Mouse (Mus musculus) kidney, adult 18-20 months (tissue): ENCODE results near the gene Zdhhc4.

ENCODE experiments used
- DNase-seq: peaks from one replicate; pipeline ENCODE4 v3.0.0; 2021

The Zdhhc4 gene

GRCm38 (mm10) chr5:143328690-143329495 is at the start of gene Zdhhc4:
TSS of gene Zdhhc4 (minus strand) at chr5:143329256.
- DNase-seq = peak; percentile 93

DNA sequence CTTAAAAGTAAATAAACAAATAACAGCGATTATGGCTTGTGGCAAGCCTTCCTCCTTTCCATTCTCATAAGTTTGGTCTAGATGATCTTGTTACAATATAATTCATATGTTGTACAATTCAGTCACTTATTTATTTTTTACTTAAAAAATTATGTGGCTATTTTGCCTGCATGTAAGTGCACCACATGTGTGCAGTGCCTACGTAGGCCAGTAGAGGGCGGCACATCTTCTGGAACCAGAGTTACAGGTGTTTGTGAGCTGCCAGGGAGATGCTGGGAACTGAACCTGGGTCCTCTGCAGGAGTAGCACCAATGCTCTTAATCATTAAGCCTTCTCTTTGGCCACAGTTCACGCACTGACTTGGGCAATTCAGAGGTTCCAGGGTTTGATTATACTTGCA is 47.1 kb upstream of the Zdhhc4 start:
- DNase-seq = no peak

DNA sequence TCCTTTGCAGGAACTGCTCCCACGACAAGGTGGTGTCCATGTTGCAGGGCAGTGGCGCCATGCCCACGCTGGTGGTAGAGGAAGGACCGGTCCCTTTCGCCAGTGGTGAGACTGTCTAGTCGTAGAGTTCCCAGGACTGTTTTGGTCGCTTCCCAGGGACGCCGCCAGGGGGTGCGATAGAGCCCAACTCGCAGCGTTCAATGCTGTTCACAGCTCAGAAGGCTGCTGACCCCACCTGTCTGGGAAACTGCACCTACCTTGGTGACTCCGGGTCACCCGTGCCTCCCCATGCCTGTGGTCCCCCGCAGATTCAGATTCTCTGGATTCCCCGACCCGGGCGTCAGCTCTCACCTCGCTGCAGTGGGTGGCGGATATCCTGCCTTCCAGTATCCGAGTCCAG is 46.2 kb upstream of the Zdhhc4 start:
- DNase-seq = peak; percentile 74

GRCm38 (mm10) chr5:143372818-143373217 is 43.8 kb upstream of the Zdhhc4 start:
- DNase-seq = no peak

- no peak for DNase-seq
Observed at GRCm38 (mm10) chr5:143371146-143371510, 42.1 kb upstream of the Zdhhc4 start.

DNA sequence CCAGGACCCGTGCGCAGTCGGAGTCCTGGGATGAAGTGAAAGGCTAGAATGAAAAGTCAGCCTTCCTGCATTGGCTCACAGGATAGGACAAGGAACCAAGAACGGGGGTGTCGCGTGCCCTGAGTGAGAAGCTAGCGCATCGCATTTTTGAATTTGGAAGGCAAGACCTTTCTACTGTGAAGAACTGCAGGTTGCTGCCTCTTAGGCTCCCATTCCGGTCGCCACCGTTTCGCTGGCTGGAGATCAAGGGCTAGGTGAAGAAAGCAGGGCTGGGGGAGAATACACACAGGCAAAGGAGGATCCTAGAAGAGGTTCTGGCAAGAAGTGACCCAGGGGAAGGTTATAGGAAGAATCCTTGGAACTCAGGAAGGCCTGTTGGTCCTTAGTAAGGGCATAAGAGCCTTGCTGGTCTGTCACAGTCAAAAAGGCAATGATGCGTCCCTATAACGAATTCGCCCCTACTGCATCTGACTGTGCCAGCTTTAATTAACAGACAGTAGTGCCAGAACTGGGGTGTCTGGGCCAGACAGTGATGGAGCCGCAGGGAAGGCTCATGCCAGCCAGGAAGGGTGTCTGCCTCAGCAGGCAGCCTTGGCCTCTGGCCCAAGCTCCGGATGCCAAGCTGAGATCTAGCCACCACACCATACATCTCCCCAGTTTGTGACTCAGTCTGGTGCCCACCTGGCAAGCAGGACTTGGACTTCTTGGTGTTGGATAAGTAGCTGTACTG is 41.5 kb upstream of the Zdhhc4 start:
- DNase-seq = no peak

DNA sequence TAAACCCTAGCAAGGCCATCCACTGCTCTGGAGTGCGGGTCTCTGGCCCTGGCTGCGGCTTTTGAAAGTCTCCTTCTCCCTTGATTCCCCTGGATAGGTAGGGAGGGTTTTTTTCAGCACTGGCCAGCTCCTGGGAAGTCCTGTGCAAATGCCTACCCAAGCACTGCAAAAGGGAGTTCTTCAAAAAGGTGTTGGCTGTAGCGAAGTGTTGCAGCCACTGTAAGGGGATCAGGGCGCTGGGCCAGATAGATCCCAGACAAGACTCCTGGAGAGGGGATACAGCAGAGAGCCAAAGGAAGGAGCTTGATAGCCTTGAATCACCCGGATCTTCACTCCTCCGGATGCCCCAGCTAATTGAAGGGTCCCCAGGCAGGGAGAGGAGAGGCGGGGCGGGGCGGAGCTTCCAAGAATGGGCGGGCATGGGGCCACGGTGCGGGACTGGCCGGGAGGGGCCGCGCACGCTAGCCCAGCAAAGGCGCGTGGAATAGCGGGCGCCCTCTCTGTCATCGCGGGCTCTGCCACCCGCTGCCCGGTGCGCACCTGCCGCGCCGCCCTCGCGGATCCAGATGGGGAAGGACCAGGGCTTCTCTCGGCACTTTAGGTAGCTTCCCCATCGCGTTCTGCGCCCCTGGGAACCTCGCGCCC is 40.7 kb upstream of the Zdhhc4 start:
- no peak for DNase-seq

GRCm38 (mm10) chr5:143367931-143368330 is 38.9 kb upstream of the Zdhhc4 start:
- DNase-seq = no peak

DNA sequence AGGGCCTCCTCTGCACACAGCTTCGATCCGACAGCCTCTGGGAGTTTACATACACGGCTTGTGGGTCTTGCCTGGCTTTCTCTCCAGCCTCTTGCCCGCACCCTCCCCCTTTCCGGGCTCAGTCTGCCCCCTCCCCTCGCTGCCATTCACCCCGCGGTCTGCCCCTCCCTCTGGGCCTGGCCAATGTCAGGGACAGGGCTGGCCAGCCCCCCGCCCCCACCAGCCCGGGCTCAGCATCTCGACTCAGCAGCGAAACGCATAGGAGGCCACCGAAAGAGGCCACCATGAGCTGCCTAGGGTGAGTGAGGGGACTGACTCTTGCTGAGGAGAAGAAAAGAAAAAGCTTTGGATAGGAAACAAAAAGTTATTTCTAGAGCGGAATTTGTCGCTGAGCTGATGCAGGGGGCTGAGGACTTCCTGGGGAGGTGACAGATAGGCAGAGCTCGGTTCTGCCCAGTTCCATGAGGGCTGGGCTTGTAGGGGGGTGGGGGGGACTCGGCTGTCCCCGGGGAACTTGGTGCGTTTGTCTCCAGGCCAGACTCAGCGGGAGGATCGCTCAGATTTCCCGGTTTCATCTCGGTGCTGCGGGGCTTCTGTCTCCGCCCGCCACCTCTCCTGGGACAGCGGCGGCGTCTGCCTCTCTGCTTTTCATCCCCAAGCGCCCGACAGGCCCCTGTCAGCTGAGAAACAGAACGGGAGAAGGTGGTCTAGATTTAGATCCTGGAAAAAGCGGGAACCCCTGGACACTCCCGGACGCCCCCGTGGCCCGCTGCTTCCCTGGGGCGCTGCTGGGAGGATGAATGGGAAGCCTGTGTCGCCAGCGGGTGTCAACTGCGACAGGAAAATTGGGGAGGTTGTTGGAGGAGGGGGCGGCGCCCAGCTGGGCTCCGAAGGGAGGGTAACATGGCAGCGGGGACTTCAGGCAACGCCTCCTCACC is 34.9 kb upstream of the Zdhhc4 start:
- DNase-seq = no peak

GRCm38 (mm10) chr5:143361428-143361827 is 32.4 kb upstream of the Zdhhc4 start:
- no peak for DNase-seq

DNA sequence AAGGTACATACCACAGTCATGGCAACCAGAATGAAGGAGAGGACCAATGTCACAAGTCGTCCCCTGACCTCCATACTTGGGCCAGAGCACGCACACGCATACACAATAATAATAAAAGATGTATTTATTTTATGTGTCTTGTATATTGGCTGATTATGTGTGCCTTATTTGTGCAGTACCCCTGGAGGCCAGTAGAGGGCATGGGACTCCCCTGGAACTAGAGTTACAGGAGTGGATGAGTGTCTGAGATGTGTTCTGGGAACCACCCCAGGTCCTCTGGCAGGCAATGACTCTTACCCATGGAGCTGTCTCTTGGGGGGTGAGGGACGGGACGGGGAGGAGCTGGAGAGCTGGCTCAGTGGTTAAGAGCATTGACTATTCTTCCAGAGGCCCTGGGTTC is 30.9 kb upstream of the Zdhhc4 start:
- no peak for DNase-seq

GRCm38 (mm10) chr5:143359263-143359662 is 30.2 kb upstream of the Zdhhc4 start:
- no peak for DNase-seq

GRCm38 (mm10) chr5:143357564-143357963 is 28.5 kb upstream of the Zdhhc4 start:
- no peak for DNase-seq

- no peak for DNase-seq
Observed at GRCm38 (mm10) chr5:143356686-143357388, 27.8 kb upstream of the Zdhhc4 start, which contains the start of gene Grid2ip. TSS of gene Grid2ip (plus strand) at chr5:143357338.

GRCm38 (mm10) chr5:143356017-143356416 is 27.0 kb upstream of the Zdhhc4 start:
- no peak for DNase-seq

DNA sequence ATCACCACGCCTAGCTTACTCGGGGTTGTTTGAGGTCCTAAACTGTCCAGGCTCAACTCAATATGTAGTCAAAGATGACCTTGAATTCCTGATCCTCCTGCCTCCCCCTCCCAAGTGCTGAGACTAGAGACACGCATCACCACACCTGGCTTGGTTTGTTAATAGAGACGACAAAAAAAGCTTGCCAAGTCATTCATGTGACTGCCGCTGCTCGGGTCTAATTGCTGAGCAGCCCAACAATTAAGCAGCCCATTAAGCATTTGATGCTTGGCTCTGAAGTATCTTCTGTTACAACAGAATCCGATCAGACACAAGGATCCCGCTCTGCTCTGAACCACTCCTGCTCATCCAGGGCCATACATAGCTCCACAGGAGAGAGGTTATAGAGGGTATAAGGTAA is 17.3 kb upstream of the Zdhhc4 start:
- peak; percentile 35 for DNase-seq

DNA sequence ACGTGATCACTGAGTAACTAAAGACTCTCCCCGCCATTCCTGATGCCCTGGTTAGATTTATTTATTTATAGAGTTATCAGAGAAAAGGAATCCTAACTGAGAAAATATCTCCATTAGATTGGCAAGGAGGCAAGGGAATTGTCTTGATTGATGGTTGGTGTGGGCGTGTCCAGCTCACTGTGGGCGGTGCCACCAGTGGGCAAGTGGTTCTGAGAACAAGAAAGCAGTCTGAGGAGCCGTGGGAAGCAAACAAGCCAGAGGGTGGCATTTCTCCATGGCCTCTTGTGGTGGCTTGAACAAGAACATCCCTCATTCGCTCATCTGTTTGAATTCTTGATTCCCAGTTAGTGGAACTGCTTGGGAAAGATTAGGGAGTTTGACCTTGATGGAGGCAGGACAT is 10.5 kb upstream of the Zdhhc4 start:
- DNase-seq = no peak

DNA sequence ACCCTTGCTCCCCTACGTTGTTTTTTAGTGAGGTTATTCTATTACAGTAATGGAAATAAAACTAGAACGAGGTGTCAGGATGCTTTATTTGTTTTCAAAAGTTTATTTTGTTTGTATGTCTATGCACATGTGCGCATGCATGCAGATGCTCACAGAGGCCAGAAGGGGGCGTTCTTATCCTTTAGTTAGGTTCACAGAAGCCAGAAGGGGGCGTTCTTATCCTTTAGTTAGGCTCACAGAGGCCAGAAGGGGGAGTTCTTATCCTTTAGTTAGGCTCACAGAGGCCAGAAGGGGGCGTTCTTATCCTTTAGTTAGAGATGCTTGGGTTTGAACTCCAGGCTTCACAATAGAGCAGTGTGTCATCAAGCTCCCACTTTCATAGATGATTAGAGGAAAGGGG is 7.5 kb upstream of the Zdhhc4 start:
- DNase-seq = no peak

- DNase-seq = no peak
Observed at GRCm38 (mm10) chr5:143335089-143335460, 6.0 kb upstream of the Zdhhc4 start.

DNA sequence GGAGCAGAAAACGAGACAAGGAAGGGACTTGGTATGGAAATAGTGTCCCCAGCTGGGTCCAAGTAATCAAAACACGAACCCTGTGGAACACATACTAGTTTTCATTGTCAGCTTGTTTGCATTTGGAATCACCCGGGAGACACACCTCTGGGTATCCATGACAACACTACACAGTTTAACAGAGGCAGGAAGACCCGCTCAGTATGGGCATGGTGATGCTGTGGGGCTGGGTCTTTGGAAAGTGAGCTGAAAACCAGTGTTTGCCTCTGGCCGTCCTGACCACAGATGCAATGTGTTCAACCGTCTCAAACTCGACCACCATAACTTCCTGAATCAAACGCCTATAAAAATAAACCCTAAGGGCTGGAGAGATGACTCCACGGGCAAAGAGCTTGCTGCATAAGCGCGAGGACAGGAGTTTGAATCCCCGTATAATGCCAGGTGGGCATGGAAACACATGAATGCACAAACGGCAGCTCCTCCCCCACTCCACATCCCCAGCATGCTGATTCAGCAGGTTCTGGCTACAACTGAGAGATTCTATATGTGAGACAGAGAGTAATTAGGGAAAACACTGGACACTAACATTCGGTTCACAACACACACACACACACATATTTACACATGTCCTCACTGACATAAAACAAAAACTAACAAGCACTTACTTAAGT is 5.5 kb upstream of the Zdhhc4 start:
- no peak for DNase-seq

DNA sequence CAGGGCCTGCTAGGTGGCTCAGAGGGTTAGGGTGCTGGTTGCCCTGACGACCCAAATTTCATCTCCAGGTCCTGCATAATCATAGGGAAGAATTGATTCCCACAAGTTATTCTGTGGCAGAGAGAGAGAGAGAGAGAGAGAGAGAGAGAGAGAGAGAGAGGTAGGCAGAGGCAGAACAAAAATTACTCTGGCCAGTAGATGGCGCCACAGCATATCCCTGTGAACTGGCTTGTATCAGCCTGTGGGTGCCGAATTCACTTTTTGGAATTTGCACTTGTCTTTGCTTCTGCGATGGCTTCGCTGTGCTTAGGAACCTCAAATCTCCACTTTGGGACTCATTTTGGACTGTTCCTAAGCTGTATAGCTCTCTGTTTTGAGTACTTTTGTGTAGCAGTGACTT is 4.8 kb upstream of the Zdhhc4 start:
- DNase-seq = peak; percentile 77

GRCm38 (mm10) chr5:143317288-143317610 is 11.8 kb downstream of the Zdhhc4 start:
- DNase-seq = peak; percentile 37
